Mouse (Mus musculus) granulocyte monocyte progenitor cell, adult 5-6 weeks (primary cell): ENCODE data around the gene Eipr1. TPM values are rescaled to one million over a fixed set of nuclear protein-coding genes. Genes with fewer than 3 reads are reported as not detected.
A peak's percentile ranks its signal among the peaks of the same experiment; 100 is the strongest.

Experiments
- ATAC-seq: replicated peaks from 2 replicates; pipeline ENCODE4 v1.8.0; 2016; ENCODE audit warnings: mild to moderate bottlenecking, moderate TSS enrichment, inconsistent platforms; ENCODE audit not compliant: poor library complexity, severe bottlenecking
- total RNA-seq, 2 experiments: library from RNA; stranded (forward) in 1 of 2; stranded (reverse) in 1 of 2; fragments of 200-712, 200-1000 nt in 1 of 2; fragments of >200 nt in 1 of 2; fragmentation: Nextera tagmentation in 1 of 2; gene quantifications; 2 replicates each; pipeline ENCODE4 v1.2.3; 2014 to 2017

Gene Eipr1
- total RNA-seq, 2 experiments from 2014 or later, result 25.5 to 31.2 TPM

DNA sequence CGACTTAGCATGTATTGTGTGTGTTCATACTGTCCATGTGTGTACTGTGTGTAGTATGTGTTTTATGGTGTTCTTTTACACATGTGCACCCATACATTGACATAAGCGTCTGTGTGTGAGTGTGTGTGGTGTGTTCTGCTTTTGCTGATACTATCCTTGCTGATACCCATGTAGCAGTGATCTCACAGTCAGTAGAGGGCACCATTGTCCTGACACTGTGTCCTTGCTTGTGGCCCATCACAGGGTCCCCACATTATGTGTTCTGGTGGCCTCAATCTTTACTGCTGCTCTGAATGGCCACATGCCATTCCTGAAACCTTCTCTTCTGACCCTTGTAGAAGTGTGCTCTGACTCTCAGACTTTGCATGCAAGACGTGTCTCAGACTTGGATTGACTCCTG is 22.2 kb downstream of the Eipr1 start:
- ATAC-seq, result no peak

DNA sequence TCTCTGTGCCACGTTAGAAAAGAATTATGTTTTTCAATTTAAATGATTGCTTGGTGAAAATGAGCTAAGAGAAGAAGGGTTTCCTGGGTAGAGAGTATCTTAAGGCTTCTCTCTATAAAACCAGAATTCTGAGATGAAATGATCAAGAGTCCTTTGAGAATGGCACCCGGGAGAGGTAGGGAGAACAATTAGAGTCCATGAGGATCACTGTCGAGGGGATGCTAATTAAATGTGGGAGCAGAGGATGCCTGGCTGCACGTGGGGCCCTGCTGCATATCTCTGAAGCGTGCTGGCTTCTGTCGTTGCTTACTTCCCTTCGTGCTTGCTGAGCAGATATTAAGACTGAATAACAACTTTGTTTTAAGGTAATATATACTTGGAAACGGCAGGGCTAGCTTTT is 23.5 kb downstream of the Eipr1 start:
- ATAC-seq, result no peak

GRCm38 (mm10) chr12:28775627-28776026 is 24.0 kb downstream of the Eipr1 start:
- no peak for ATAC-seq

GRCm38 (mm10) chr12:28780180-28780579 is 28.6 kb downstream of the Eipr1 start:
- ATAC-seq, result no peak

DNA sequence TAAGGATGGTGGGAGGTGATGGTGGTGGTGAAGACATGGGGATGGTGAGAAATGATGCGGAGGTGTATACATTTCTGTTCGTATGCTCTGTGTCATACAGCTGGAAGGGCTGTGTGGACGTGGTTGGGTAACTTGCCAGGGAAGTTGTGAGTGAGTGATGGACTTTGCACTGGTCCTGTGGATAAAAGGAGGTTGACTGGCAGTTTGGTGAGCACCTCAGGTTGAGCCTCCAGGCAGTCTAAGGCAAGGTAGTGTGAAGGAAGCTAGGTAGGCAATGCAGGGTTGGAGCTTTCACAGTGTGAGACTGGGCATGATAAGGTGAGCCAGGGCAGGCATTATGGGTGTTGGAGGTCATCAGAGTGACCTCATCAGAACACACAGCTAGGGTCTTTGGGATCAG is 31.0 kb downstream of the Eipr1 start:
- no peak for ATAC-seq

DNA sequence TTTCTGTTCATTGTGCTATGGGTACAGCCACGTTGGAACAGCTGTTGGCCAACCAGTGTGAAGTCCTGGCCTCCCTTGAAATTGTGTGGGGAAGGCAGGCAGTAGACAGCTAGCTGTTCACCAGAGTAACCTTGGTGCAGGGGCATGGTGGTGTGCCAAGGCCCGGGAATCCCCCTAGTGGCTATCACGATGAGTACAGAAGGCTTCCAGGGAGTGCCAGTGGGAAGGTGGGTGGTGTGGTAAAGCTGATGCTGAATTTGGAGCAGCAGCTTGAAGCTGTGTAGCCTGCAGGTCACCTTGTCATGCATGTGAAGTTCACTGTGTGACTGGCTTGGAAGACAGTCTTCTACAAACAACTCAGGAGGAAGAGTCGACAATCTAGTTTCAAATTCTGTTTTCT is 32.8 kb downstream of the Eipr1 start:
- peak; percentile 53 for ATAC-seq

DNA sequence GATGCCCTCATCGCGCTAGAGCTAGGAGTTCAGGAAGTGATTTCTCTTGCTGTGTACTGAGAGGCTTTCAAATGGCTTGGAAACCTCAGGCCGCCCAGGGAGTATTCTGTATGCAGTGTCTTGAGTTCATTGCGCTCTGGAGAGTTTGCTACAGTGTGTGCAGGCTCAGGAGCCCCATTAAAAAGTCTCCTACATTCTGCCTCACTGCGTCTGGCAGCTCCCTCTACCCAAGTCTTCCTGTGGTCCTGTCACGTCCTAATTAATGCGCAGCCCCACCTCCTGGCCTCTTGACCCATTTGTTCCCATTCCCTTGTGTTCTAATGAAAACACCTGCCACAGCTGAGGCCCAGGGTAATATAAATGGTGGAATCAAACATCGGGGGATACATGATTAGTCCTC is 33.3 kb downstream of the Eipr1 start:
- no peak for ATAC-seq

GRCm38 (mm10) chr12:28785299-28785698 is 33.7 kb downstream of the Eipr1 start:
- ATAC-seq, result no peak

DNA sequence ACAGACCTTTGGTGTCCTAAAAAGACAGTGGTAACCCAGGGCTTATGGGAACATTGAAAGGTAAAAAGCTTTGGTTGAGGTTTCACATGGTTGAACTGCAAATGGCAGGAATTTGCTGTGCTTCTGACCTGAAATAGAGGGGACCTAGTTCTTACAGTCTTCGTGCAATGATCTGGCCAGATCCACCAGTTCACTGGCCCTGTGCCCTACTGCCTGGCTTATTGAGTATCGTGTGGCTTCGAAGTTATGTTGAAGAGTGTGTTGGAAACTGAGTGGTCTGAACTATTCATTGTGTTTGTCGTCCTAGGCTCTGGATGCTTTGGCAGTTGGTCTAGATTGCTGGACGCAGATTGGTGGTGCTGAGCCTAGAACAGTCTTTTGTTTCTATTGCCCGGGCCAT is 34.7 kb downstream of the Eipr1 start:
- ATAC-seq, result no peak

DNA sequence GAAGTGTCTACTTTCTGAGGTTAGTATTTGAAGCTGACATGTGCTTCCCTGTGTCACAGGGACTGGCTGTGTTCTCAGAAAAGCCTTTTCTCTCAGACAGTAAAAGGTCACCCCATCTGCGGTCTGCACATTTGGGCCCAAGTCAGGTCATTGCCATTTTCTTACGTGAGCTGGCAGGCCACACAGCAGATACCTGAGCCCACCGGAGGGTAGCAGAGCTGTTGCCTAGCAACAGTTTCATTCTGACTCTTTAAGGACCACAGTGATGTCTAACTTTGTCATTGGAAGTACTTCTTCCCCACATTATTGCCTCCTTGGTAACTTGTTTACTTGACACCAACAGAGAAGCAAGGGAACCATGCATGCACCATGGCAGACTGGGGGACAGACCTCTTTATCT is 41.0 kb downstream of the Eipr1 start:
- no peak for ATAC-seq

DNA sequence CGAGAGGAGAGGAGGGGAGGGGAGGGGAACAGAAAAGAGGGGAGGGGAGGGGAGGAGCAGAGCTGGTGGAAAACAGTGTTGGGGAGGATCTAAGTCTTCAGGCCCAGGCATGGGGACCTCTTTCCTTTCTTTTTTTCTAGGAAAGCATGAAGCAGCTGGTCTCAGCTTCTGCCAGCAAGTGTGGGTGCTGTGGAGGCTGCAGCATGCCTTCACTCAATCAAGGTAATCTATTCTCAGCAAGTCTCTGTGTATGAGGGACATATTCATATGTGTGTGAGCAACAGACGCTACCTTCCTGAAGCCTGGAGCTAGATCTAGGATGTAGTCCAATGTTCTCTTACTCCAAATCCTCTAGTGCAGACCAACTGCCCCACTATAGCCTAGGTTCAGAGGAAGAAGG is 42.1 kb downstream of the Eipr1 start:
- ATAC-seq, result no peak

GRCm38 (mm10) chr12:28795041-28795440 is 43.4 kb downstream of the Eipr1 start:
- no peak for ATAC-seq

- no peak for ATAC-seq
Observed at GRCm38 (mm10) chr12:28796881-28797420, 45.3 kb downstream of the Eipr1 start.

- ATAC-seq, result no peak
Observed at GRCm38 (mm10) chr12:28799798-28800411, 48.3 kb downstream of the Eipr1 start.

GRCm38 (mm10) chr12:28800423-28800822 is 48.8 kb downstream of the Eipr1 start:
- peak; percentile 85 for ATAC-seq

DNA sequence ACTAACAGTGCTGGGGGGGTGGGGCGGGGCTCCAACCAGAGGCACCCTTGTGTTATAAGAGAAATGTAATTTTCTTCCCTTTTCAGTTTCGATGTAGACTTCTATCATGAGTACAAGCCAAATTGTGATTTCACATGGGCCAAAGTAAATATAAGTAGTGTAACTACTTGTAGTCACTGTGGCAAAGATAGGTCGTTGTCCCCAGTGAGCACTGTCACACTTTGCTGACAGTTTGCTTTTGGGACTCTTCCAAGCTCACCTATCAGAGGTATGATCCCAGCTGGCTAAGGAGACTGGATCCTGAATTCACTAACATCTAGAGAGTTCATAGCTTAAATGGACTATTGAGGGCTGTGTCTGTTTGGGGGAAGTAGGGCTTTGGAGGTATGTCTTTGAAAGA is 49.3 kb downstream of the Eipr1 start:
- ATAC-seq, result peak; percentile 43; the same call in 1 of the 2 replicates

DNA sequence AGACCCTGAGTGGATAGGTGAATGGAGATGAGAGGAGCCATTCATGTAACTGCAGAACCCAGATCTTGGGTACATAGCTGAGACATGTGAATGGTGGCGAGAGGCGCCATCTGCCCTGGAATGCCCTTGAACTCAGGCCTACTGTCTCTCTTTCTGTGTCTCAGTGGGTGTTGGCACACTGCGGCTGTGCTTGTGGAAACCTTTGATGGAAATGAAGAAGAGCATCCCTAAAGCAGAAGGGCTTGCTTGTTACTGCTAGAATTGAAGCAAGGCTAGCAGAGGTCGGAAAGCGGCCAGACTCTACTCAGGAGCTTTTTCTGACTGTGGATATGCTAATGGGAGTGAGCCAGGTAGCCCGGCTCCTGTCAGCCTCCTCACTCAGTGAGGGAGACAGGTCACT is 50.1 kb downstream of the Eipr1 start:
- ATAC-seq, result no peak

DNA sequence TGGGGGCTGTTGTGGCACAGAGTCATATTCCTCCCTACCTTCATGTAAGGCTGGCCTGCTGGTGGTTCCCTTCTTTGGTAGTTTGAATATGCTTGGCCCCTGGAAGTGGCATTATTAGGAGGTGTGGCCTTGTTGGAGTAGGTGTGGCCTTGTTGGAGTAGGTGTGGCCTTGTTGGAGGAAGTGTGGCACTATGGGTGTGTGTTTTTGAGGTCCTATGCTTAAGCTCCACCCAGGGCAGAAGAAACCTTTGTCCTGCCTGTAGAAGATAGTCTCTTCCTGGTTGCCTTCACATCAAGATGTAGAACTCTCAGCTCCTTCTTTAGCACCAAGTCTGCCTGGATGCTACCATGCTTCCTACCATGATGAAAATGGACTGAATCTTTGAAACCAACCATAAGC is 51.4 kb downstream of the Eipr1 start:
- ATAC-seq, result no peak

DNA sequence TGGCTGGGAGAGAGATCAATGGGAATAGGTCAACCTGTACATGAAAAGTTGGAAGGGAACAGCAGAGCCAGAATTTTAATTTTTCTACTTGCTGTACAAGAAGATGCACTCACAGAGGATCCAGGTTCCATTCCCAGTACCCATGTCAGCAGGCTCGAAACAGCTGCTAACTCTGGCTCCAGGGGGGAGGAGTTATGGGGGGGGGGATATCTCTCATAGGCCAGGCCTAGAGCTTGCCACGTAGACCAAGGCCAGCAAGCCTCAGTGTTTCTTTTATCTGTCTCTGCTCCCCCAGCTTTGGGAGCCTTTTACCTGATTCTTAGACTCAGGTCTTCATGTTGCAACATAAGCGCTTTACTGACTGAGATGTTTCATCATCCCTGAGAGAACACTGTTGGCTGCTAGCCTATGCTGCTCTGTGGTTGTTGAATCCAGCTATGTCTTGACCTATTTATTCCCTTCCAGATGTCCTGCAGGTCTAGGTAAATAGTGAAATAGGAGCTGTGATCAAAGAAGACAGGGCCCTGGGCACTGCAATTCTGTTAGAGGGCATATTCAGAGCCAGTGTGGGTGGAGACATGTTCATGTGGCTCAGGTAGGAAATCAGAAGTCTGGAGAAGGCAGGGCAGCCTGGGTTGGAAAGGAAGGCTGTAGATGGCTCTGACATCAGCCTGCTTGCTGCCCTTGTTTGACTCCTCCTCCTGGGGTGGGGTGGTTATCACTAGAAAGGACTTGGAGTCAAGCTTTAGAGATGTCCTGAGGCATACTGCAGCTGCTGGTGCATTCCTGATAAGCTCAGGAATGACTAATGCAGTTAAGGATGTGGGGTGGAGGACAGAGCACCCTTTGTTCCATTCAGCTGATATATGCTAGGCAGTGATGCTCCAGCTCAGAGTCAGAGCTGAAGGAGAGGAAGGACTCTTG is 53.2 kb downstream of the Eipr1 start:
- peak; percentile 33; the same call in 1 of the 2 replicates for ATAC-seq

GRCm38 (mm10) chr12:28808786-28809375 is 57.3 kb downstream of the Eipr1 start:
- ATAC-seq, result no peak

DNA sequence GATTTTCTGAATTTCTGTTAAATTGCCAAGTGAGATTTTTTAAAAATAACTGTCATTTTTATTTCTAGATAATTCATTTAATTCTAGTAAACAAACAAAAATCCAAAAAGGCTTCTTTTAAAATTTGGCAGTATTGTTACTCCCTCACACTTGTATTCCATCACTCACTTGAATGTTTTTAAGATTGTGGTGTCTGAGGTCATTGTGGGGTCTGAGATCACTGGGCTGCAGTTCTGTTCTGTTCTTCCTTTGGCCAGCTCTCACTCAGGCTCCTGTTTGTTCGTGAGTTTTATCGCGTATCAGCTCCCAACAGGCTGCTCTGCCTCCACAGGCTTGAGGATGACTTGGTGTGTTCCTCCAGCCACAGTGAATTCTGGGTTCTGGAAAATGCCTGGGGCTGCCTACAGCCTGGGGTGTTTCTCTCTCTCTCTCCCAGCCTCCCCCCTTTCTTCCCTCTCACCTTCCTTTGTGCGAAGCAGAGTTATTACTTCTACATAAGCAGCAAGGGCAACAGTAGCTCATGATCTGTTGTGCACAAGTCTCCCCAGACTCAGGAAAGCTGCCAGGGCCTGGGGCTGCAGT is 58.2 kb downstream of the Eipr1 start:
- no peak for ATAC-seq
